Mouse (Mus musculus): ENCODE data around the gene Atxn1. TPM values are rescaled to one million over a fixed set of nuclear protein-coding genes. Genes with fewer than 3 reads are reported as not detected.

Gene Atxn1
- polyA plus RNA-seq, 1 experiment, result 3.2 TPM

DNA sequence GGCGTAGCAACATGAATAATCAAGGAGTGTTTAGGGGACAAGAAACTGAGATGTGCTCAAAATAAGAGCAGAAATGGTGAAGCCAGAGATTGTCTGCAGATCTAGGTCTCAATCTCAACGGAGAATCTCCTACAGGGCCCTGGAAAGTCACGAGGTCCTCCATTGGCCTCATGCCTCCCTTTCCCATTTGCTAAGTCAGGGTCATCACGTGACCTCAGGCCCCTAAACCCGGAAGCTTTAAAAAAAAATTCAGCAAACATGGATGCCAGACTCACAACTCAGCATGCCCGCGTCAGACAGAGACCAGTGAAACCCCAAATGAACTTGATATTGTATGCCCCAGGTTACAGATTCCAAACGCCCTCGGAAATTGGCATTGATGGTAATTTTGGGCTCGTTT lies 302.0 kb downstream of the Atxn1 start:
- no peaks in the 10 kb centered on the region for H3K27me3 ChIP-seq (replicated peaks)
- TF ChIP-seq FLI1 (IDR thresholded peaks at IDR 0.05; ENCODE audit: low read length), result no peak
- TF ChIP-seq GATA1 (IDR thresholded peaks at IDR 0.05; ENCODE audit: borderline replicate concordance, low read length), result no peak
- no peaks in the 10 kb centered on the region for H3K9me3 ChIP-seq
- H3K36me3 ChIP-seq (replicated peaks; ENCODE audit: low read length), result peaks cover 21% of the 10 kb centered on the region
- H3K4me3 ChIP-seq (replicated peaks), result no peak overlapping the region
- H3K4me1 ChIP-seq, result no peaks in the 10 kb centered on the region

DNA sequence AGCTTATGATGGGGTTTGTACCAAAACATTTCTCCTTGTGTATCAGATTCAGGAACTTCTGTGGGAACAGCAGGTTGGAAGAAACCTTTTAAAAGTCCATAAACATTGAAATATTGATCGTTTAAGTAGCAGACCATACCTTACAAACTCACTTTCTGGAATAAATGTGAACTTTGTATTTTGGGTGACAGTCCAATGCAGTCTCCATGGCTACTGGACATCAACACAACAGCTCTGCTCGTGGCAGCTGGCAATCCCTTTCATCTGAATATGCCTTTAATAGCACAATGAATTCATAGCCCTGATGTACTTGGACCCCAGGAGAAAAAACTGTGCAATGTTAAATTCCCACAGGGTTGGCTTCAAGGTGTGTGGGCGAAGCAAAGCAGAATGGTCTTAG lies 302.6 kb downstream of the Atxn1 start:
- Histone ChIP-seq H3K4me1 (no peaks in the 10 kb centered on the region), H3K27me3 (replicated peaks) (no peaks in the 10 kb centered on the region), H3K36me3 (replicated peaks; ENCODE audit: low read length) (peaks cover 14% of the 10 kb centered on the region), H3K4me3 (replicated peaks) (no peak overlapping the region), H3K9me3 (no peaks in the 10 kb centered on the region)
- TF ChIP-seq GATA1 (IDR thresholded peaks at IDR 0.05; ENCODE audit: borderline replicate concordance, low read length) (no peak), FLI1 (IDR thresholded peaks at IDR 0.05; ENCODE audit: low read length) (no peak)

DNA sequence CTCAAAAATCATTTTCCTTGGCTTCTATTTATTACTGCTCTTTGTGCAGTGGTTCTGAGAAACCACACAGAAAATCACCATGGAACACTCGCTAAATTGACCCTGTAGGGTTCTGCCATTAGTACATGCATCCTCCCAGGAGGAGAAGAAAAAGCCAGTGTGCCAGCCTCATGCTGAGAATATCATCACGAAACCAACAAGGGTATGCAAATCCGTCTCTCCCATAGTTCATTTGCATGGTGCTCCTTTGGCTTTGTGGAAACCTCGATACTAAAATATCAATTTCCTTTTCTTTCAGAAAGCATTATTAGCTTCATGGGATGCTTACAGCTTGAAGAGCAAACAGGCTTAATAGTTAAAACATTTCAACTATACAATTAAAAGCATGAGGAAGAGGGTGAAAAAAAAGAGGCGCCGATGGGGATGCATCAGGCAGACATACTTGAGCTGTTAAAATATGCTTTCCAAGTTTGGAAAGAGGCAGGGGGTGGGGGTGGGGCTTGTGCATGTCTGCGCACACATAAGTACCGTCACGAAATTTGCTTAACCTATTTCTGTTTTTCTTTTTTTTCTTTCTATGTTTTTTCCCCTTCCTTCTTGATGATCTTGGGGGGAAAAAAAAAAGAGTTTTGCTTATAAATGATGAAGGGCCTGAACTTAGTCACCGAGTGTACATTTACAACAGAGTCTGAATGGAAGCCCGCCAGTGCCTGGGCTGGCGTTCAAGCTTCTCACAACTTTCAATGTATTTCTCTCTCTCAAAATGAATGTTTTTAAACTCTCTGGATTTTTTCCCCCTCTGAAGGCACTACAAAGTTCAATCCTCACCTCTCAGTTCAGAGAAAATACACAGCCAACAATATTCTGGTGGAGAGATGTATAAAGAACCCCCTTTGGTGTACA lies 303.3 kb downstream of the Atxn1 start:
- Histone ChIP-seq H3K9me3 (no peaks in the 10 kb centered on the region), H3K27me3 (replicated peaks) (no peaks in the 10 kb centered on the region), H3K36me3 (replicated peaks; ENCODE audit: low read length) (peaks cover 9% of the 10 kb centered on the region), H3K4me1 (no peaks in the 10 kb centered on the region), H3K4me3 (replicated peaks) (no peak overlapping the region)
- TF ChIP-seq GATA1 (IDR thresholded peaks at IDR 0.05; ENCODE audit: borderline replicate concordance, low read length), result no peak
- TF ChIP-seq FLI1 (IDR thresholded peaks at IDR 0.05; ENCODE audit: low read length), result no peak

GRCm38 (mm10) chr13:45659813-45660212 lies 305.0 kb downstream of the Atxn1 start:
- Histone ChIP-seq H3K4me1 (no peaks in the 10 kb centered on the region), H3K4me3 (replicated peaks) (no peak overlapping the region), H3K36me3 (replicated peaks; ENCODE audit: low read length) (peaks cover 8% of the 10 kb centered on the region), H3K27me3 (replicated peaks) (no peaks in the 10 kb centered on the region), H3K9me3 (no peaks in the 10 kb centered on the region)
- no peak for TF ChIP-seq GATA1 (IDR thresholded peaks at IDR 0.05; ENCODE audit: borderline replicate concordance, low read length)
- no peak for TF ChIP-seq FLI1 (IDR thresholded peaks at IDR 0.05; ENCODE audit: low read length)

DNA sequence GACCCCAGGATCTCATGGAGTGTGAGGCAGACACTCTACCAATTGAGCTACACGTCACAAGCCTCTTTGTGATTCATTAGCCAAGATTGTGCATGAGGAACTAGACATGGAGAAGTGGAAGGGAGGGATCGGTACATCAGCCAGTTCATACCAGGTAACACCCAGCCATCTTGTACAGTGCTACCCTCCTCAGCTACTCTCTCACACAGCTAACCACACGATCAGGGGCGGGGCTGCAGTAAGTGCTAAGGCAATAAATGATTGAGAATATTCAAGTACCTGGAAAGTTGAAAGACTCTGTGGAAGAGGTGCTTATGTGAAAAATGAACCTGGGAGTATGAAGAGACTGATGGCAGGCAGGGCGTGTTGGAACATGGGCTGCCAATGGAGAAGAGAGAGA lies 306.5 kb downstream of the Atxn1 start:
- Histone ChIP-seq H3K4me3 (replicated peaks) (no peak overlapping the region), H3K9me3 (peaks cover 3% of the 10 kb centered on the region), H3K4me1 (no peaks in the 10 kb centered on the region), H3K36me3 (replicated peaks; ENCODE audit: low read length) (peaks cover 18% of the 10 kb centered on the region), H3K27me3 (replicated peaks) (no peaks in the 10 kb centered on the region)
- TF ChIP-seq GATA1 (IDR thresholded peaks at IDR 0.05; ENCODE audit: borderline replicate concordance, low read length), result no peak
- TF ChIP-seq FLI1 (IDR thresholded peaks at IDR 0.05; ENCODE audit: low read length), result no peak

DNA sequence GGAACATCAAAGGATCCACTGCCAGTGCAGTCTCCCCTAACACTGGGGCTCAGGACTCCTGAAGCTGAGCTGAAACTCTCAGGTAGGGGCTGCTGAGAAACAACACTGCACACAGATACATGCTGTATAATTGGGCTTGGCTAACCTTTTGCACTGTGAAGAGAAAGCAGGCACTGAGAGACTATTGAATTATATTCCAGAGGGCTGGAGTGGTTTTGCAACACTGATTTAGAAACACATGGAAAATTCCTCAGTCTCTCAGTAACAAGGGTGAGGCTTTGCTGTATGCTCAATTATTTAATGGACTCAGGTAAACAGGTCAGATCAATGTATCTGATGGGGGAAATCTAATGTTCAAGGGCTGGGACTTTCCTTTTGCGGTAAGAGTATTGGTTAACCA lies 307.6 kb downstream of the Atxn1 start:
- no peaks in the 10 kb centered on the region for H3K27me3 ChIP-seq (replicated peaks)
- peaks cover 9% of the 10 kb centered on the region for H3K9me3 ChIP-seq
- TF ChIP-seq GATA1 (IDR thresholded peaks at IDR 0.05; ENCODE audit: borderline replicate concordance, low read length) (no peak), FLI1 (IDR thresholded peaks at IDR 0.05; ENCODE audit: low read length) (no peak)
- H3K4me1 ChIP-seq, result peaks cover 6% of the 10 kb centered on the region
- H3K4me3 ChIP-seq (replicated peaks), result no peak overlapping the region
- H3K36me3 ChIP-seq (replicated peaks; ENCODE audit: low read length), result peaks cover 25% of the 10 kb centered on the region

DNA sequence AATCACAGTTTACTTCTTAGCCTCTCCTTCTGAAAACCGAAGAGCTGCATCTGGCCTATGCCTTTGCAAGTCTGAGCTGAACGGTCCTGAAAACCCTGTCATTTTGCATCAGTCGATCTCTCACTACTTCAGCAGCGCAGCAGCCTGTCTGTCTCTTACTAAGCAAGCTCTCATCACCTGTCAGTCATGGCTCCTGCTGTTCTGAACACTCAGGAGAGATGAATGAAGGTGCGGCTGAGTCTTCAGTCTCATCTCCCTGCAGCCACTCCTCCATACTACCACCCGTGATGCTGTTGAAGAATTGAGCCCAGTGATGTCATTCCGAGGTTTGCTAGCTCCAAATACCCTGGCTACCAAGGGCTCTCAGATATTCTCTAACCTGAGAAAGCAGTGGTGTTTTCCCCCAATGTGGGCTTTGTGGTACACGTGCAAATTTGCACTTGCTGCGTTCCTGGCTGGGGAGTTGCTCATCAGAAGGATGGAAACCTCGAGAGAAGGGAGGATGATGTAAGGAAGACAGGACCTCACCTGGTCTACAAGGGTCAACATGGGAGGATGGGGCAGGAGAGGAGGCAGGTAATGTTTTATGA lies 313.1 kb downstream of the Atxn1 start:
- H3K9me3 ChIP-seq, result peaks cover 9% of the 10 kb centered on the region
- TF ChIP-seq GATA1 (IDR thresholded peaks at IDR 0.05; ENCODE audit: borderline replicate concordance, low read length) (no peak), FLI1 (IDR thresholded peaks at IDR 0.05; ENCODE audit: low read length) (no peak)
- peaks cover 20% of the 10 kb centered on the region for H3K4me1 ChIP-seq
- peaks cover 37% of the 10 kb centered on the region for H3K36me3 ChIP-seq (replicated peaks; ENCODE audit: low read length)
- H3K27me3 ChIP-seq (replicated peaks), result no peaks in the 10 kb centered on the region
- H3K4me3 ChIP-seq (replicated peaks), result no peak overlapping the region

DNA sequence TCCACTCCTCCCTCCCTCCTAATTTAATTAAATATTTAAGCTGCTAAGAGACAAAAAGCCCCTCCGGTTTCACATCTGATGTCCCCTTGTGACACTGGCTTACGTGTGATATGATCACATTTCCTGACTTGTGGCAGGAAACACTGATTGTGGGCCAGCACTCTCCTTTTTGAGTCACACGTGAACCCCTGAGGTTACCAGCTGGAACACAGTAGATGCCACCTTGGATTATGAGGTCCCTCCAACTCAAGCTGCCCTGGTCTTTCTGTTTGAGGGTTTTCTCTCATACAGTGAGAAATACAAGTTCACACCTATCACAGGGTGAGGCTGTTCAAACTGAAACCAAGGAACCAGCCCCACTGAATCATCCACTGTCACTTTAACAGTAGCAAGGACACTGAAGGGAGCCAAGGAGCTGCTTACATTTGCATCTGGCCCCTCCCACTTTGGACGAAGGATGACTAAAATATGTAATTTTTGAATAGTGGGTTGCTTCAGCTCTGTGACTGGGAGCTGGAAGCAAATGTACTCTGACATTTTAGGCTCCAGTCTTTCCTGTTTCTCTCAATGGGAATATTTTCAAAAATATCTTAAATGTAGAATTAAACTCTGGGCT lies 315.5 kb downstream of the Atxn1 start:
- peaks cover 20% of the 10 kb centered on the region for H3K4me1 ChIP-seq
- peaks cover 28% of the 10 kb centered on the region for H3K36me3 ChIP-seq (replicated peaks; ENCODE audit: low read length)
- no peak overlapping the region for H3K4me3 ChIP-seq (replicated peaks)
- no peaks in the 10 kb centered on the region for H3K27me3 ChIP-seq (replicated peaks)
- H3K9me3 ChIP-seq, result peaks cover 9% of the 10 kb centered on the region
- no peak for TF ChIP-seq FLI1 (IDR thresholded peaks at IDR 0.05; ENCODE audit: low read length)
- no peak for TF ChIP-seq GATA1 (IDR thresholded peaks at IDR 0.05; ENCODE audit: borderline replicate concordance, low read length)

DNA sequence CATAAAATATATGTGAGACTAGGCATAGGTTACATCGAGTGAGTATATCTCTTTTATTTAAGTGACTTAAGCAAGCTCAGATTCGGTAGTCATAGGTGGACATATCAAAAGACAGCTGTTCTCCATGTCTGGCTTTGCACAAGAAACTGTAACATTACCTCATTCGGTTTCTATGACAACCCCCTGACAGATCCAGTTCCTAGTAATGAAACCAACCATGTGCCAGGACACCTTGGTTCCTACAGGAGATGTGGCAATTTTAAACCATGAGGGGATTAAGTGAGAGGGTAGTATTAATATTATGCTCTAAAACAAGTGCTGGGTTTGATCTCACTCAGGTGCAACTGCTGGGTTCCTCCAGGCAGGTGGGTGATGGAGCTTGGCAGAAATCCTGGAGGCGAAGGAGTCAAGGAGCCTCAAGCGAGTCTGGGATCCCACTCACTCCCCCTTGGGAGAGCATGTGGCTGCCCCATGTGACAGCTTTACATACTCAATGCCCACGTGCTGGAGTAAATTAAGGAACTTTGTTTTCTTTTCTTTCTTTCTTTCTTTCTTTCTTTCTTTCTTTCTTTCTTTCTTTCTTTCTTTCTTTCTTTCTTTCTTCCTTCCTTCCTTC lies 320.9 kb downstream of the Atxn1 start:
- TF ChIP-seq GATA1 (IDR thresholded peaks at IDR 0.05; ENCODE audit: borderline replicate concordance, low read length) (no peak), FLI1 (IDR thresholded peaks at IDR 0.05; ENCODE audit: low read length) (no peak)
- Histone ChIP-seq H3K9me3 (no peaks in the 10 kb centered on the region), H3K36me3 (replicated peaks; ENCODE audit: low read length) (peaks cover 21% of the 10 kb centered on the region), H3K4me1 (peaks cover 10% of the 10 kb centered on the region), H3K4me3 (replicated peaks) (no peak overlapping the region), H3K27me3 (replicated peaks) (no peaks in the 10 kb centered on the region)
